Mouse (Mus musculus): ENCODE data around the gene Srbd1. TPM values are rescaled to one million over a fixed set of nuclear protein-coding genes. Genes with fewer than 3 reads are reported as not detected.
A peak's percentile ranks its signal among the peaks of the same experiment; 100 is the strongest.

Gene Srbd1
- polyA plus RNA-seq, 1 experiment from 2014 or later, result 13.3 TPM

DNA sequence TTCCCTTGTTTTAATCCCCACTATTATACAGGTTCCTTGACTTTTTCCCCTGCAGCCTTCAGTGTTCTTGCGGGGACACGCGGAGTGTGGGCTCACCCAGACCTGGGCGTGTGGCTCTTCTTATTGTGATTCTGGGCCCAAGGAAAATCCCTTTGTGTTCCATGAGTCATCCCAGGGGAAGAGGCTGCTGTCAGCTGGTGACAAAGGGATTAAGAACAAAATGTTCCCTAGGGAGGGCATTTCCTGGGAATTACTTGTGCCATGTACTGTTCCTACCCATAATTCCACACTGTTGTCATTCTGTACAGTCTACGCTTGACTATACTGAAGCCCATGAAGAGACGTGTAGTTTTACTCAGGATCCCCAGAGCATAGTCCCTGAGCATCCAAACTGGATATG lies 12.0 kb upstream of the Srbd1 start:
- Histone ChIP-seq H3K4me1 (ENCODE audit: control insufficient read depth, insufficient read depth, low read depth, low read length) (no peaks in the 10 kb centered on the region; the same call in 1 of the 2 replicates), H3K27me3 (replicated peaks; ENCODE audit: control insufficient read depth, insufficient read depth, low read length) (no peaks in the 10 kb centered on the region), H3K9ac (ENCODE audit: low read depth, low read length) (no peak overlapping the region), H3K27ac (ENCODE audit: low read depth, low read length) (no peak overlapping the region), H3K9me3 (ENCODE audit: control insufficient read depth, low read length) (no peaks in the 10 kb centered on the region), H3K4me3 (ENCODE audit: low read length) (no peak overlapping the region), H3K4me2 (ENCODE audit: low read length) (no peak overlapping the region), H3K36me3 (ENCODE audit: control insufficient read depth, insufficient read depth, low read length) (no peaks in the 10 kb centered on the region)
- no peak for ATAC-seq
- WGBS, result 79% methylated on average over 6 of the region's 6 CpGs

DNA sequence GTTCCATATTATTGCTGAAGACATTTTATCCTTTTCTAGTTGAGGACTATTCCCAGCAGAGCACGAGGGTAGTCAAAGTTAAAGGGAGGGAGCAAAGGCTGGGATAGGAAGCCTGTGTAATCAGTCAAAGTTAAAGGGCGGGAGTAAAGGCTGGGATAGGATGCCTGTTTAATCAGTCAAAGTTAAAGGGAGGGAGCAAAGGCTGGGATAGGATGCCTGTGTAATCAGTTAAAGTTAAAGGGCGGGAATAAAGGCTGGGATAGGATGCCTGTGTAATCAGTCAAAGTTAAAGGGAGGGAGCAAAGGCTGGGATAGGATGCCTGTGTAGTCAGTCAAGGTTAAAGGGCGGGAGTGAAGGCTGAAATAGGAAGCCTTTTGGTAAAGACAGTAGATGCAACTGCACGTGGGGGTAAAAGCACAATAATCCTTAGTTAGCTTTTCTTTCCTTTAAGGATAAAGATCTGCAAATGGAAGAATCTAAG lies 5.9 kb upstream of the Srbd1 start:
- Histone ChIP-seq H3K9me3 (ENCODE audit: control insufficient read depth, low read length) (no peaks in the 10 kb centered on the region), H3K4me3 (ENCODE audit: low read length) (no peak overlapping the region), H3K27me3 (replicated peaks; ENCODE audit: control insufficient read depth, insufficient read depth, low read length) (no peaks in the 10 kb centered on the region), H3K4me2 (ENCODE audit: low read length) (peak overlapping the region; percentile 25), H3K4me1 (ENCODE audit: control insufficient read depth, insufficient read depth, low read depth, low read length) (peaks cover under 1% of the 10 kb centered on the region; the same call in 1 of the 2 replicates), H3K27ac (ENCODE audit: low read depth, low read length) (no peak overlapping the region), H3K36me3 (ENCODE audit: control insufficient read depth, insufficient read depth, low read length) (no peaks in the 10 kb centered on the region), H3K9ac (ENCODE audit: low read depth, low read length) (no peak overlapping the region)
- ATAC-seq, result peak; percentile 99
- 13% methylated on average over 5 of the region's 5 CpGs for WGBS

DNA sequence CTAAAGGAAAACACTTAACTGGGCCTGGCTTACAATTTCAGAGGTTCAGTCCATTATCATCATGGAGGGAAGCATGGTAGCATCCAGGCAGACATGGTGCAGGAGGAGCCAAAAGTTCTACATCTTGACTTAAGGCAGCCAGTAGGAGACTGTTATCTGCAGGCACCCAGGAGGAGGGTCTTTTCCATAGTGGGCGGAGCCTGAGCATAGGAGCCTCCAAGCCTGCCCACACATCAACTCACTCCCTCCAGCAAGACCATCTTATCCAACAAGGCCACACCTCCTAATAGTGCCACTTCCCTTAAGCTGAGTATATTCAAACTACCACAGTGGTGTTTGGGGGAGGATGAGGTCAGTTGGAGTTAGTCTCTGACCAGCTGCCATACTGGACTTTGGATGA lies 4.8 kb upstream of the Srbd1 start:
- WGBS, result 95% methylated on average over 1 of the region's 1 CpGs

DNA sequence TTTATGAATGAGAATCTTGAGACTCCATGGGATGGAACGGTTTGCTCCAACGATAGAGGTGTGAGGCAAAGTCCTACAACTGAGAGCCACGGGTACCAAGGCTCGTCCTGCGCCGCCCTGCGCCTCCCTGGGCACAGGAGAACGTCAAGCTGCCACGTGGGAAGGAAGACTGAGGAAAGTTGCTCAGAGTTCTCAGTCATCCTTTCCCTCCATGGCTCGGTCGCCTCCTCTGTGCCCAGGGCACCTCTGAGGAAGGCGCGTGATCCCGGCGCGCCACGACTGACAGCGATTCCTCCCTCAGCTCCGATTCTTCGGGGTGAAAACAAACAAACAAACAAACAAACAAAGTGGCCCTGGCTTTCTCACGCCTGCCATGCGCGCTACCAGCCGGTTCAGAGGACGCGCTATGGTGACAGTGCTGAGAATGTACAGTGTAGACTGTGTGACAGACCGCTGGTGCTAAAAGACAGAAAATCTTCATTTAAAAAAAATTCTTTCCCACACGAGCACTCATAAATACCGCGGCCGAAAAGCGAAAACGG lies 367 bp downstream of the Srbd1 start:
- Histone ChIP-seq H3K4me1 (ENCODE audit: control insufficient read depth, insufficient read depth, low read depth, low read length) (peaks cover 13% of the 10 kb centered on the region), H3K9ac (ENCODE audit: low read depth, low read length) (peak overlapping the region; percentile 63), H3K36me3 (ENCODE audit: control insufficient read depth, insufficient read depth, low read length) (no peaks in the 10 kb centered on the region), H3K4me2 (ENCODE audit: low read length) (peak overlapping the region; percentile 93), H3K9me3 (ENCODE audit: control insufficient read depth, low read length) (no peaks in the 10 kb centered on the region), H3K4me3 (ENCODE audit: low read length) (peak overlapping the region; percentile 60), H3K27me3 (replicated peaks; ENCODE audit: control insufficient read depth, insufficient read depth, low read length) (no peaks in the 10 kb centered on the region), H3K27ac (ENCODE audit: low read depth, low read length) (peak overlapping the region; percentile 30; the same call in 1 of the 2 replicates)
- ATAC-seq, result peak; percentile 88
- WGBS, result under 1% methylated on average over 33 of the region's 33 CpGs

More for the DNA sequence above, 4.8 kb upstream of the Srbd1 start:
- Histone ChIP-seq H3K4me3 (ENCODE audit: low read length) (no peak overlapping the region), H3K36me3 (ENCODE audit: control insufficient read depth, insufficient read depth, low read length) (no peaks in the 10 kb centered on the region), H3K9ac (ENCODE audit: low read depth, low read length) (no peak overlapping the region), H3K4me2 (ENCODE audit: low read length) (no peak overlapping the region), H3K27me3 (replicated peaks; ENCODE audit: control insufficient read depth, insufficient read depth, low read length) (no peaks in the 10 kb centered on the region), H3K4me1 (ENCODE audit: control insufficient read depth, insufficient read depth, low read depth, low read length) (peaks cover 6% of the 10 kb centered on the region), H3K27ac (ENCODE audit: low read depth, low read length) (no peak overlapping the region), H3K9me3 (ENCODE audit: control insufficient read depth, low read length) (no peaks in the 10 kb centered on the region)
- ATAC-seq, result no peak

DNA sequence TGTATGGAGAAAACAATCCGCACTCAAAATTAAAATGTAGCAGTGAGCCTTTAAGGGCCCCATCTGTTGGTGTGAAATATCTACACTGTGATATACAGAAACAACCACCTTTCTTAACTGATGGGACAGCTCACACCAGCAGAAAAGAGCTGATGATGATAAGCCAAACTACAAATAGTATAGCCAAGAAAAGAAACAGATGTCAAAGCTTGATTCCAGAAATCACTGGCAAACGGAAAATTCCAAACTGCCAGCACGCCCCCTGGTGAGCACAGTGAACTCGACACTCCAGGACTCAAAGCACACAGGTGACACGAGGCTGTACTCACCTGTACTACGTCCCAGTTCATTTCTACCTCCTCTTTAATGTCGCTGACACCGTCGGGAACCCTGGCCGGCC lies 9.1 kb downstream of the Srbd1 start:
- Histone ChIP-seq H3K9ac (ENCODE audit: low read depth, low read length) (no peak overlapping the region), H3K4me3 (ENCODE audit: low read length) (no peak overlapping the region), H3K36me3 (ENCODE audit: control insufficient read depth, insufficient read depth, low read length) (peaks cover 22% of the 10 kb centered on the region), H3K9me3 (ENCODE audit: control insufficient read depth, low read length) (no peaks in the 10 kb centered on the region), H3K4me1 (ENCODE audit: control insufficient read depth, insufficient read depth, low read depth, low read length) (no peaks in the 10 kb centered on the region), H3K27me3 (replicated peaks; ENCODE audit: control insufficient read depth, insufficient read depth, low read length) (no peaks in the 10 kb centered on the region), H3K4me2 (ENCODE audit: low read length) (no peak overlapping the region), H3K27ac (ENCODE audit: low read depth, low read length) (no peak overlapping the region)
- no peak for ATAC-seq
- WGBS, result 78% methylated on average over 10 of the region's 10 CpGs

DNA sequence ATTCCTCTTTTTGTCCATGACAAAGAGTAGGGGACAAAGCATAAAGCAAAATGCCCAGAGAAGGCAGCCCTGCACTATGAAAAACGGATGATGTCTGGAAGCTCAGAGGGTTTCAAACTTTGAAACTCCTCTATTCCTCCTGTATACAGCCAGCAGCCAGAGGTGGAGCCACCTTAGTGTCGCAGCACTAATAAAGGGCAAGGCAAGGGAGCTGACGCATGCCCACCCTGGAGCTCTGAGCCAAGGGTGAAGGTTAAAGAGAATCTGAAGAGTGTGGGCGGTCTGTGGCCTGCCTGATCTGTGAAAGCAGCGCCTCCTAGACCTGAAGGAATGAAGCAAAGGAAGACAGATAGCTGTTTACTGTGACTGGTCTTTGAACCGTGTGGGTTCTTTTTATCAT lies 10.5 kb downstream of the Srbd1 start:
- 87% methylated on average over 6 of the region's 6 CpGs for WGBS
- H3K36me3 ChIP-seq (ENCODE audit: control insufficient read depth, insufficient read depth, low read length), result peaks cover 22% of the 10 kb centered on the region

DNA sequence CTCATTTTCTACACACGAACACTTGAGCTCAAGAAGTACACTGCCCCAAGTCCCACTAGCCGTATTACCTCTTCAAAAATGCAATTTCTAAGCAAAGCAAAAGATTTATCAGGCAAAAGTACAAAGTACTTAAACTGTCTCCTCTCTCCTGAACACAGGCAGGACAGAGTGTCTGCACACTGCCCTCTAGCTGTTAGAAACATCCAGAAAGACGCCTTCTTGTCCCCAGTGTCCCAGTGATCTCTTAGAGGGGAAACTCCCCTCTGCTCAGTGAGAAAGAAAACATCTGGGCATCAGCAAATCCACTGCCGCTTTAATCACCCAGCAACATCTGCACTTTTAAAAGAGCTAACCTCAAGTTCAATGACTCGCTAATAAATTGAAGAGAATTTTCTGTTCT lies 12.4 kb downstream of the Srbd1 start:
- Histone ChIP-seq H3K4me1 (ENCODE audit: control insufficient read depth, insufficient read depth, low read depth, low read length) (no peaks in the 10 kb centered on the region), H3K27me3 (replicated peaks; ENCODE audit: control insufficient read depth, insufficient read depth, low read length) (no peaks in the 10 kb centered on the region), H3K4me2 (ENCODE audit: low read length) (no peak overlapping the region), H3K4me3 (ENCODE audit: low read length) (no peak overlapping the region), H3K36me3 (ENCODE audit: control insufficient read depth, insufficient read depth, low read length) (peaks cover 13% of the 10 kb centered on the region), H3K9me3 (ENCODE audit: control insufficient read depth, low read length) (no peaks in the 10 kb centered on the region), H3K9ac (ENCODE audit: low read depth, low read length) (no peak overlapping the region), H3K27ac (ENCODE audit: low read depth, low read length) (no peak overlapping the region)
- 81% methylated on average over 5 of the region's 5 CpGs for WGBS
- no peak for ATAC-seq

More for the DNA sequence above, 10.5 kb downstream of the Srbd1 start:
- H3K27ac ChIP-seq (ENCODE audit: low read depth, low read length), result no peak overlapping the region
- no peaks in the 10 kb centered on the region for H3K9me3 ChIP-seq (ENCODE audit: control insufficient read depth, low read length)
- no peak overlapping the region for H3K4me2 ChIP-seq (ENCODE audit: low read length)
- H3K9ac ChIP-seq (ENCODE audit: low read depth, low read length), result no peak overlapping the region
- no peaks in the 10 kb centered on the region for H3K4me1 ChIP-seq (ENCODE audit: control insufficient read depth, insufficient read depth, low read depth, low read length)
- no peaks in the 10 kb centered on the region for H3K27me3 ChIP-seq (replicated peaks; ENCODE audit: control insufficient read depth, insufficient read depth, low read length)
- no peak for ATAC-seq
- H3K4me3 ChIP-seq (ENCODE audit: low read length), result no peak overlapping the region

DNA sequence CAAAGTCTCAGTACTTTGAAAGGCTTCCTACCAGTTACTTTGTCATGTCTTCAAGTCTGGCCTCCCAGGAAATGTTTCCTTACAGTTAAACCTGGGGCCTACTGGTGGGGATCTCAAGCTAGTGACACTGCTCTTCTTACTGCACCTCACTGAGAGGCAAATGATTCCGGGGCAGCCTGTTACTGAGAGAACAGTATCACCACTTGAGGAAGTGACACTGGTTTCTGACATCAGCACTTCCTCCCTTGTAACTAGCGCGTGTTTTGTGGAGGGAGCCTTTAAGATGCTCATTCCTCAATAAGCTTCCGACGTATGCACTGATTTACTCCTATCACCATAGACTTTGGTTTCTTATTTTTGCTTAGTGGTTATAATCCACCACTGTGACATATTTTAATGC lies 16.8 kb downstream of the Srbd1 start:
- no peak for ATAC-seq
- Histone ChIP-seq H3K4me3 (ENCODE audit: low read length) (no peak overlapping the region), H3K4me2 (ENCODE audit: low read length) (no peak overlapping the region), H3K4me1 (ENCODE audit: control insufficient read depth, insufficient read depth, low read depth, low read length) (no peaks in the 10 kb centered on the region), H3K27ac (ENCODE audit: low read depth, low read length) (no peak overlapping the region), H3K9ac (ENCODE audit: low read depth, low read length) (no peak overlapping the region), H3K36me3 (ENCODE audit: control insufficient read depth, insufficient read depth, low read length) (no peaks in the 10 kb centered on the region; the same call in 1 of the 2 replicates), H3K27me3 (replicated peaks; ENCODE audit: control insufficient read depth, insufficient read depth, low read length) (no peaks in the 10 kb centered on the region), H3K9me3 (ENCODE audit: control insufficient read depth, low read length) (no peaks in the 10 kb centered on the region)
- WGBS, result 91% methylated on average over 5 of the region's 5 CpGs

DNA sequence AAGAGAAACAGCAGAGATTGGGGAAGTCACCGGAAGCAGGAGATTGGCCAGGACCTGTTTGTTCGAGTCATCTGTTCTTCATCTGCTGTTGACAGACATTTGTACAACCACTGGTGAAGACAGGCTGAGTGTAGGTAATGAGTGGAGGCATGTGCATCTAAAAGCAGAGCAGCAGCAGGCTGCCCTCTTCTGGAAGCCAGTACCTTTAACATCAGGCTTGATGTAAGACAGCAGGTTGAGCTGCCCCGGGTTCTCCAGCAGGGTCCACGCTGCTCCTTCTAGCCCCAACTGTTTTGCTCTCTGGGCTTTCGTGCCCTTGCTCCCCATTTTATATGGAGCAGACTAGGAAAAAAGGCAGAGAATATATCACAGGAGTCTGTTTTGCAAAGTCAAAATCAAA lies 19.1 kb downstream of the Srbd1 start:
- no peak overlapping the region for H3K4me3 ChIP-seq (ENCODE audit: low read length)
- H3K4me1 ChIP-seq (ENCODE audit: control insufficient read depth, insufficient read depth, low read depth, low read length), result no peaks in the 10 kb centered on the region
- H3K27ac ChIP-seq (ENCODE audit: low read depth, low read length), result no peak overlapping the region
- no peaks in the 10 kb centered on the region; the same call in 1 of the 2 replicates for H3K36me3 ChIP-seq (ENCODE audit: control insufficient read depth, insufficient read depth, low read length)
- no peak for ATAC-seq
- H3K27me3 ChIP-seq (replicated peaks; ENCODE audit: control insufficient read depth, insufficient read depth, low read length), result no peaks in the 10 kb centered on the region
- no peak overlapping the region for H3K4me2 ChIP-seq (ENCODE audit: low read length)
- H3K9ac ChIP-seq (ENCODE audit: low read depth, low read length), result no peak overlapping the region
- H3K9me3 ChIP-seq (ENCODE audit: control insufficient read depth, low read length), result no peaks in the 10 kb centered on the region
- 85% methylated on average over 5 of the region's 5 CpGs for WGBS
